Mouse (Mus musculus): Measurements from ENCODE around the gene Zfp64.

Zfp64 gene

GRCm38 (mm10) chr2:168954835-168955716, at the start of gene Zfp64:
TSS of gene Zfp64 (minus strand) at chr2:168955587.
- DNase-seq (ENCODE audit: low read depth): peak; percentile 76

DNA sequence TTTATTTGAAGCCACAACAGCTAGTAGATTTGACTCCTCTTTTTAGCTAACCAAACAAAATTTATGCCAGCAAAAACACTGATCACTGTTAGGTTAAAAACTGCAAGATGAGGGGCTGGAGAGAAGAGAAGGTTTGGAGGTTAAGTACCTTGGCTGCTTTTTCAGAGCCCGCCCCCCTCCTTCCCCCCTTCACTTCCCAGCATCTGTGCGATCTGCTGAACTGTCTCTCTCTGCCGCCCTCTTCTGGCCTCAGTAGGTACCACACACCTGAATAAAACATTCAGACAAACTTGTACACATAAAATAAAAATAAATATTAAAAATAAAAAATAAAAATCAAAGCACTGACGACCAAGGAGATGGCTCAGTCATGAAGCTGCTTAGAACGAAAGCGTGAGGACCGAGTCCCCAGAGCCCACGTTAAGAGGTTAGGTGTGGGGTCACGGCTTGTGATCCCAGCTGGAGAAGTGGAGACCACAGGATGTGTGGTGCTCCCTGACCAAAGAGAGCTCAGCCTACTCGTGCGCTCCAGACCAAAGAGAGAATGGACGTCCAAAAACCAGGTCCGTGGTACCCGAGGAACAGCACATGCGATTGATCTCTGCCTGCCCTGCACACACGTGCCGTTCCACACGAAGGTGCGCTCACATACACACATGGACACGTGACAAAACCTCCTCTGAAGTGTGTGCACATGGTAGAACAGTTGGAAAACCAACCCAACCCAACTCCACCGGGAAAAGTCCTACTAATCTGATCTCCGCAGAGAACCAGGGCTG, 37.4 kb upstream of the Zfp64 start:
- no peak for DNase-seq (ENCODE audit: low read depth)

DNA sequence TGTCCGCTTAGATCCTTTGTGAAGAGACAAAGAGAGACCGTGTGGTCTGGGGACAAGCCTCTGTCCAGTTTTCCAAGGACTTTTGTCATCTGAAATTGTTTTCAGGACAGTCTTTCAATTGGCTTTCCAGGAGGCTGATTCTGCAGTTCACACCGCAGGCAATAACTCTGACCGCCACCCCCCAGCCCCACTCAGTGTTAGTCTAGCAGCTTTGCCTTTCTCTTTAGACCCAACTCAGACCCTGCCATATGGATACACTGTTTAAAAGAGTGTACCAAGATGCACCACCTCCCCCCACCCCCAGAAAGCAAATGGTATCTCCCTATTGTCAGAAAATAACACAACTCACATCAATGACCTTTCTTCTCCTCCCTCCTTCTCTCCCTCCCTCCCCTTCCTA, 35.6 kb upstream of the Zfp64 start:
- DNase-seq (ENCODE audit: low read depth): no peak

GRCm38 (mm10) chr2:168990061-168990753, 34.8 kb upstream of the Zfp64 start:
- no peak for DNase-seq (ENCODE audit: low read depth)

- DNase-seq (ENCODE audit: low read depth): no peak
Measured at GRCm38 (mm10) chr2:168988056-168988455, 32.7 kb upstream of the Zfp64 start.

DNA sequence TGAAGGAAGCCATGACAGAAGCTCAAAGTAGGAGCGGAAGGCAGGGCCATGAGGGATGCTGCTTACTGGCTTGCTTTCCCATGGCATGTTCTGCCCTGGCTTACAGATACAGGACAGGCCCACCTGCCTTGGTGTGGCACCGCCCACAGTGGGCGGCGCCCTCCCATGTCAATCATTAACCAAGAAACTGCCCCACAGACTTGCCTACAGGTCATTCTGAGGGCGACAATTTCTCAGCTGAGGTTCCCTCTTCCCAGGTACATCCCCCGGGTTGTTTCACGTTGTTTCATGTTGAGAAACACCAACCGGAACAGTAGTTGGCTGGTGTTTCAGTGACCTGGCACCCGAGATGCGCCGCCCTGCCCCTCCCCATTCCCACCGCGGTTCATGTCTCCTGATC, 32.0 kb upstream of the Zfp64 start:
- DNase-seq (ENCODE audit: low read depth): no peak

DNA sequence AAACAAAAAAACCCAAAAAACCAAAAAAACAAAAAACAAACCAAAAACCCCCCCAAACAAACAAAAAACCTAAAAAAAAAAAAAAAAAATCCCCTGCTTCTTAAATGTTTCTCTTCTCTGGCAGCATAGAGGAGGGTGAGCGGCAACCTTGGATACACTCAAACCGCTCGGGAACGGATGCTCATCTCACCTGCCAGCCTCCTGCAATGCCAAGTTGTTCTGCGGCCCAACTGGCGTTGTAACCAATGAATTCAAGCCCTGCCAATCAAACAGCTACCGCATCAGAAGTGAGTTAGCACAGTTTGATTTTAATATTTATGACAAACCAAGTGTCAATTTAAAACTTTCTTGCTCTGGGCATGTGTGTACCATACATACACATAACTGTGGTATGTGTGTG, 26.6 kb upstream of the Zfp64 start:
- no peak for DNase-seq (ENCODE audit: low read depth)

DNA sequence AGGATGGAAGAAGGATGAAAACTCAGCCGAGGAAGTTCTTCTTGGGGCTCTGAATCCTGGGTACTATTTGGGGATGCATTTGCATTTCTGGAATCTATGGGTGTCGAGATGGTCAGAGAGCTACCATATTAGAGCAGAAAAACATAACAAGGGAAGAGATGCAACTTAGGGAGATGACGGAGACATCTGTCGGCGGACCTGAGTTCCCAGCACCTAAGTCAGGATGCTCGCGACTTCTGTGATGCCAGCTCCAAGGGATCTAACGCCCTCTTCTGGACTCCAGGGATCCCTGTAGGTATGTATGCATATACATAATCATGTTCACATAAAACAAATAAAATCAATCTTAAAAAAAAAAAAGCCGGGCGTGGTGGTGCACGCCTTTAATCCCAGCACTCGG, 26.1 kb upstream of the Zfp64 start:
- DNase-seq (ENCODE audit: low read depth): no peak

GRCm38 (mm10) chr2:168980859-168981258, 25.5 kb upstream of the Zfp64 start:
- no peak for DNase-seq (ENCODE audit: low read depth)

DNA sequence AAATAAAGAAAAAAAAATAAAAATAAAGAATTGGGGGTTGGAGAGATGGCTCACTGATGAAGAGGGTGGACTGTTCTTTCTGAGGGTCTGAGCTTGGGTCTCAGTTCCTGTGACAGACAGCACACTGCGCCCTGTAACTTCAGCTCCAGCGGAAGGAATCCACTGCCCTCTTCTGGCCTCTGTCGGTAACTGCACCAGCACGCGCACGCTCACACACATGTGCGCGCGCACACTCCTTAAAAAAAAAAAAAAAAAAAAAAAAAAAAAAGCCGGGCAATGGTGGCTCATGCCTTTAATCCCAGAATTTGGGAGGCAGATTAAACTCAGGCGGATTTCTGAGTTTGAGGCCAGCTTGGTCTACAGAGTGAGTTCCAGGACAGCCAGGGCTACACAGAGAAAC, 24.4 kb upstream of the Zfp64 start:
- DNase-seq (ENCODE audit: low read depth): no peak

DNA sequence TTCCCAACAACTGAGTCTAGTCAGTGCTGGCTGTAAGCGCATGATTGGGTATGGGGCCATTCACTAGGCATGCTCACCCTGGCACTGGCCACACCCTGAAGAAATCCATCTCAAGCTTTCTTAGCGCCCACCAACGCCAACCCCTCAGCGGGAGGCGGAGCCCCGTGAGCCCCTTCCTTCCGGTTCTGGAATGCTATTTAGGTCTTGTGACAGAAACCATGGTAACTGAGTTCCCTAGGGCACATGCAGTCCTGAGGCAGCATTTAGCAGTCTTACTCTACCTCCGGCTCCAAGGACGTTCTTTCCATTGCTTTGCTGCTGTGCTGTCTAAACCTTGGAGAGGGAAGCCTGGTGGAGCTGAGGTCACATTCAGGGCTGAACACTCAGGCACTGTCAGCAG, 22.6 kb upstream of the Zfp64 start:
- DNase-seq (ENCODE audit: low read depth): no peak

- no peak for DNase-seq (ENCODE audit: low read depth)
Measured at GRCm38 (mm10) chr2:168970131-168970530, 14.7 kb upstream of the Zfp64 start.

DNA sequence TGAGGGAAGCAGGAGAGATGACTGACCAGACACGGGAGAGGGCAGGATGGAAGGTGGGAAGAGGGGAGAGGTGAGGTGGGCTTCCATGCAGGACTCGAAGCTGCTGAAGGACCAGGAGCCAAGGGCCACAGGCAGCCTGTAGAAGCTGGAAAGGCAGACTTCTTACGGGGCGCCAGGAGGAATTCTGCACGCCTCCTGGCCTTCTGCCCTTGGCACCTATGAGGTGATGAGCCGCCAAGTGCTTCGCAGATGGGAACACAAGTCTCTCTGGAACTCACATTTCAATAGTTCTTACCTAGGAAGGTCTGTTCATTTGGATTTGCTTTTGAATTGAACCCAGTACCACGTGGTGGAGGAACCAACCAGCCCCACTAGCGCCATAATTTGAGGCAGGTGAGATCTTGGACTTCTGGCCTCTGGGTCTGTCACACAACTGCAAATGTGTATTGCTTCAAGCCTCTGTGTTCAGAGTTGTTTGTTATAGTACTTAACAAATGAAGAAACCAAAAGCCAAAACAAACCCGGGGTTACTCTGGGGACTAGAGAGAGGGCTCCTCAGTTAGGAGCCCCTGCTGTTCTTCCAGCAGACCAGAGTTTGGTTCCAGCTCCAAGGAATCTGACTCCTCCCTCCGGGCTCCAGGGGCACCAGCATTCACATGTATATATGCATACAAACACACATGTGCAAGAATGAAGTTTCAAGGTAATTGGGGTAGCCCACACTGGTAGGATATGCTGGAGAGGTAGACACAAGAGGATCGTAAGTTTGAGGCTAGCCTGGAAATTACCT, 12.9 kb upstream of the Zfp64 start:
- no peak for DNase-seq (ENCODE audit: low read depth)

GRCm38 (mm10) chr2:168966525-168966924, 11.1 kb upstream of the Zfp64 start:
- no peak for DNase-seq (ENCODE audit: low read depth)

GRCm38 (mm10) chr2:168964849-168965248, 9.5 kb upstream of the Zfp64 start:
- no peak for DNase-seq (ENCODE audit: low read depth)

GRCm38 (mm10) chr2:168961729-168962666, 6.6 kb upstream of the Zfp64 start:
- no peak for DNase-seq (ENCODE audit: low read depth)

DNA sequence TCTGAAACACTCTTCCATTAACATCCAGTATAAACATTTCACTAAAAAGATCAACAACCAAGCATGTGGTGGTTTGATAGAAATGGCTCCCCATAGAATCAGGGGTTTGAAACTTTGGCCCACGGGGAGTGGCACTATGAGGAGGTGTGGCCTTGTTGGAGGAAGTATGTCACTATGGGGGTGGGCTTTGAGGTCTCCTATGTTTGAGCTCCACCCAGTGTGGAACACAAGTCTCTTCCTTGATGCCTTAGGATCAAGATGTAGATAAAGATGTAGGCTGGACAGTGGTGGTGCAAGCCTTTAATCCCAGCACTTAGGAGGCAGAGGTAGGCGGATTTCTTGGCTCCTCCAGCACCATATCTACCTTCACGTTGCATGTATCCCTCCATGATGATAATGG, 5.4 kb upstream of the Zfp64 start:
- DNase-seq (ENCODE audit: low read depth): no peak

- no peak for DNase-seq (ENCODE audit: low read depth)
Measured at GRCm38 (mm10) chr2:168959339-168959885, 4.0 kb upstream of the Zfp64 start.

DNA sequence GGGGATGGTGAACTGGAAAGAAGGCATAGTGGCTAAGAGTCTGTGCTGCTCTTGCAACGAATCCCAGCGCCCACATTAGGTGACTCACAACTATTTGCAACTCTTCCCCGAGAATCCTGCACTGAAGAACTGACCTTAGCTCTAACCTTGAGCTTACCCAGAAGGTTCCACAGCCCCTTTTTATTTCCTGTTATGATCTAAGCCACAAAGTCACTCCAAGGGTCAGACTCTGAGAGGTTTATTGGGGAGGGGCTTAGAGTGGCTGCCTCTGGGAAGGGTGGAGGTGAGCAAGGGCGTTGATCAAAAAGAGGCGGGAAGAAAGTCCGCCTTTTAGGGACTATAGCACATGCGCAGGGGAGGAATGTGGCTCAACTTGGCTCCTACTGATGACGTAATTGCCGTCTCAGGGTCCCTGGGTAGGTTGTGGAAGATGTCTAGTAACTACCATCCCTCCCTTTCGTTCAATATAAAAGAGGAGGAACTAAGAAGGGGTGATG, 511 bp upstream of the Zfp64 start:
- no peak for DNase-seq (ENCODE audit: low read depth)

DNA sequence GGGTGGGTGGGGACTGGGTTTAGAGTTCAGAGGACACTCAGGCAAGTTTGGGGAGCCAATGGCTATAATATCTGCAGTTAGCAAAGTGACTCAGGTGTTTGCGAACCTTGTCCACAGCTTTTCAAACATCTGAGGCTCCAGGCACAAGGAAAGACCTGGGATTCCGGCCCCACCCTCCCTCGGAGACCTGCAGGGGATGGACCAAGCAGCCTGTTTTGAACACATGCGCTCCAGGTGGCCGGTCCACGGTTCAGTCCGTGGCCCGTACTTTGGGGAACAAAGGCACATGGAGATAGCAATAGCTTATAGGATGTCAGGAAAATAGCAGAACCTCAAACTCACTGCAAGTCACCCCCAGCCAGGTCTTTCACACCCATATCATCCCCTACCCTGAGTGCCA, 1.0 kb downstream of the Zfp64 start:
- DNase-seq (ENCODE audit: low read depth): no peak
